Mouse (Mus musculus): Measurements from ENCODE around the gene Tbk1. TPM values are rescaled to one million over a fixed set of nuclear protein-coding genes. Genes with fewer than 3 reads are reported as not detected.

Gene Tbk1
- polyA plus RNA-seq, 1 experiment from 2014 or later: 104 TPM

DNA sequence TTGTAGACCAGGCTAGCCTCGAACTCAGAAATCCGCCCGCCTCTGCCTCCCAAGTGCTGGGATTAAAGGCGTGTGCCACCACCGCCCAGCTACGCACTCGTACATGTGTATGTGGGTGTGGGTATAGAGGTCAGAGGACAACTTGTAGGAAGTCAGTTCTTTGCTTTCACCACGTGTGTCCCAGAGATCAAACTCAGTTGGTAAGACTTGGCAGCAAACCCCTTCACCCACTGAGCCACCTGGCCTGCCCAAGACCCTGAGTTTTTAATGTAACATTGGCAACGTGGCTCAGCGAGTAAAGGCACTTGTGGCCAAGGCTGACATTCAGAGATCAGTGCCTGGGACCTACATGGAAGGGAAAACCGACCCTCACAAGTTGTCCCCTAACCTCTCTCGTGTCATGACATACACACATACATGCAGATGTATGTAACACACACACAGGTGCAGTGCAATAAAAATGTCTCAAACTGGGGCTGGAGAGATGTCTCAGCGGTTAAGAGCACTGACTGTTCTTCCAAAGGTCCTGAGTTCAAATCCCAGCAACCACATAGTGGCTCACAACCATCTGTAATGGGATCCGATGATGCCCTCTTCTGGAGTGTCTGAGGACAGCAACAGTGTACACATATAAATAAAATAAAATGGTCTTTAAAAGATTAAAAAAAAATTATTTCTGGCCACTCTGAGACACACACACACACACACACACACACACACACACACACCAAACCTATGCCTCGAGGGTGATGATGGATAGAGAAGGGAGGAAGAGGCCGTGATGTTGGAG lies 78.6 kb downstream of the Tbk1 start:
- Histone ChIP-seq H3K36me3 (ENCODE audit: inconsistent target) (no peaks in the 10 kb centered on the region), H3K4me3 (ENCODE audit: inconsistent target) (no peak overlapping the region), H3K27ac (no peak overlapping the region), H3K79me2 (ENCODE audit: inconsistent target) (no peaks in the 10 kb centered on the region)
- 73% methylated on average over 10 of the region's 16 CpGs for WGBS (ENCODE audit: missing documents)

DNA sequence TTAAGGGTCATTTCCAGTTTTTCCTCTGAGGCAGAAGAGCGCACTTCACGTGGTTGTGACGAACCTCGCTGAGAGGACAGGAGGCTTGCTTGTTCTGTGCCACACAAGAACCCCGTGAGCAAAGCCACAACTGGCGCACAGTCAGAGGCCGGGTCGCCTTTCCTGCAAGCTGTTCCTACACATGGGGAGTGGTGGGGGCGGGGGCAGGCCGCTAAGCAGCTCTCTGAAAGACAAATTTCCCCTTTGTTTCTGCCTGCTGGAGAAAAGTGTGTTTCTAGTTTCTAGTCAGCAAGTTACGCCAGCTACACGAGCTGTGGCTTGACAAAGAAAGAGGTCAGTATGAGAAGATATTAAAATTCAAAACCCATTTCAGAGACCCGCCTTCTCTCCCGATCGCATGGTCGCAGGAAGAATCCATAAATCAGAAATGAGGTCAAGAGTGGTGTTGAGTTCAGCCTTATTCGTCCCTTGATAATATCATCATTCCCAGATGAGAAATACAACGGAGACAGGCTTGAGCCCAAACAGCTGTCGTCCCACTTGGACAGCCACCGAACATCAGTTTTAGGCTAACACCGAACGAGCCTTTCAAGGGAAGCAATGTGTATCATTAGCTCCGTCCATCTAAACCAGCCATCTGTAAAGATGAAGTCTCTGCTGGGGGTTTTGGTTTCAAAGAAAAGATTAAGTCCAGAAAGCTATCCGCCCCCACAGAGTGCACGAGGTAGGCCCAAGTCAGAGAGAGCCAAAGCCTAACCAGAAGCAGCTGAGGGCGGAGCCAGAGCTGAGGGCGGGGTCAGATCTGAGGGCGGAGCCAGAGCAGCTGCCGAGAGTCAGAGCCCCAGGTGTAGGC lies 79.6 kb downstream of the Tbk1 start:
- 26% methylated on average over 29 of the region's 29 CpGs for WGBS (ENCODE audit: missing documents)
- H3K27ac ChIP-seq: peak overlapping the region; percentile 79
- H3K79me2 ChIP-seq (ENCODE audit: inconsistent target): no peaks in the 10 kb centered on the region
- no peaks in the 10 kb centered on the region for H3K36me3 ChIP-seq (ENCODE audit: inconsistent target)
- H3K4me3 ChIP-seq (ENCODE audit: inconsistent target): no peak overlapping the region

DNA sequence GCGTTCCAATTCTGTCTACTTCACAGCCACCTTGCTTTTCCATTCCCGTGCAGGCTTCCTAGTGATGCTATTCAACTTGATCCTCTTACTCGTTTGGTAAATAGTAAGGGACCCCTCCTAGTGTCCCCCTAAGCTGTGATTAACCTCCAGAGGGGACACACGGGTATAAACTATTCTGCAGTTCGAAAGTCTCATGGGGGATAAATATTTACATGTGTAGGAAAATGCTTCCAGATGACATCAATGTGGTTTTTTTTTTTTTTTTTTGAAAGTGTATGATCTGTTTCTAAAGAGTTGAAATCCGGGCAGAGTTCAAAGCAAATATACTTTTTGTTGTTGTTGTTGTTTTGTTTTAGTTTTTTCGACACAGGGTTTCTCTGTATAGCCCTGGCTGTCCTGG lies 80.7 kb downstream of the Tbk1 start:
- WGBS (ENCODE audit: missing documents): 93% methylated on average over 6 of the region's 7 CpGs
- no peaks in the 10 kb centered on the region for H3K36me3 ChIP-seq (ENCODE audit: inconsistent target)
- H3K79me2 ChIP-seq (ENCODE audit: inconsistent target): no peaks in the 10 kb centered on the region
- peak overlapping the region; percentile 79 for H3K27ac ChIP-seq
- no peak overlapping the region for H3K4me3 ChIP-seq (ENCODE audit: inconsistent target)

DNA sequence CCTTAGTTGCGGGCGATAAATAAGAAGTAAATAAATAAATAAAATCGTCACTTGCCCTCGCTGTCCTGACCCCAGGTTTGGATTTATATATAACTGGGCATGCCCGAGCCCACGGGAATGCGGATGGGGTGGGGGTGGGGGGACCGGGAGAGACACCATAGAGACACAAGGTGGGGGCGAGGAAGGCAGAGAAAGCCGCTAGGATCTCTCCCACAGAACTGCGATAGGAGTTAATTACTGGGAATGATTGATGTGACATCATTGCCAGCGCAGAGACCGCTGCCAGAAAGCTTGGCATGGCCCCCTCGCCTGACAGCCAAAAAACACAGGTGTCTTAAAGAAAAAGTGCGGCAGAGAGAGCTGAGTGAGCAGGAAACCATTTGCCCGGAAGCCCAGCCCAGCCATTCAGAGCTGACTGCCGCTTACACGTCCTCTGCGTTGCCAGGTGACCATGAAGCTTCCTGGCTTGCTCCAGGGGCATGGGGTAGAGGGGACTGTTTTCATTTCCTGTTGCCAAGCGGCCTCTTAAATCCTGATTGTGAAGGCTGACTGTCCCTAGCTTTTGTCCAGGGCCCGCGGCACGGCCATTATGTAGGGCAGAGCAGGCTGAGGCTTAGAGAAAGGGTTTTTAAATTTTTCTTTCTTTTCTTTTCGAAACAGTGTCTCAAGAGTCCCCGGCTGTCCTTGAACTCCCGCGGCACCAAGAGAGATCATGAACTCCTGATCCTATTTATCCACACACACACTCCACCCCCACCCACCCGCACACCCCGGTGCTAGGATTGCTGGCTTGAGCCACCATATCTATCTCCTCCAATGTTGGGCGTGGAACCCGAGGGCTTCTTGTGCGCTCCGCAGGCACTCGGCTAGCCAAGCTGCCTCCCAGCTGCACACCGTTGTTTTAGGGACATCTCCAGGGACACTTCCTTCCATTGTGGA lies 81.3 kb downstream of the Tbk1 start:
- WGBS (ENCODE audit: missing documents): 34% methylated on average over 31 of the region's 35 CpGs
- Histone ChIP-seq H3K36me3 (ENCODE audit: inconsistent target) (no peaks in the 10 kb centered on the region), H3K27ac (peak overlapping the region; percentile 79), H3K4me3 (ENCODE audit: inconsistent target) (peak overlapping the region; percentile 12; the same call in 1 of the 2 replicates), H3K79me2 (ENCODE audit: inconsistent target) (no peaks in the 10 kb centered on the region)

DNA sequence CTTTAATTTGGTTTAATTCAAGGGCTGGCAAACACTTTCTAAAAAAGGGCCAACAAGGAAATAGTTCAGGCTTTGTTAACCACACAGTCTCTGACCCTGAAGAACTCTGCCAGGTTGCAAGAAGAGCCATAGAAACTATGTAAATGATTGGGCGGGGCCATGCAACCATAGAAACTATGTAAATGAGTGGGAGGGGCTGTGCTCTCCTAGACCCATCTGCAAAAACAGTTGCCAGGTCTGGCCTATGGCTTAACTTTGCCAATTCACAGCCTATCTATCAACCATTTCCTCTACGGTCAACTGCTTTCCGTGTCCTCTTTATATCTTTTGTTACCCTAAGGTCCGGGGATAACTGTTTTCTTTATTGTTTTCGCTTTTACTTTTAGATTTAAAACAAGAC lies 85.4 kb downstream of the Tbk1 start:
- no peak overlapping the region for H3K4me3 ChIP-seq (ENCODE audit: inconsistent target)
- 32% methylated on average over 5 of the region's 5 CpGs for WGBS (ENCODE audit: missing documents)

DNA sequence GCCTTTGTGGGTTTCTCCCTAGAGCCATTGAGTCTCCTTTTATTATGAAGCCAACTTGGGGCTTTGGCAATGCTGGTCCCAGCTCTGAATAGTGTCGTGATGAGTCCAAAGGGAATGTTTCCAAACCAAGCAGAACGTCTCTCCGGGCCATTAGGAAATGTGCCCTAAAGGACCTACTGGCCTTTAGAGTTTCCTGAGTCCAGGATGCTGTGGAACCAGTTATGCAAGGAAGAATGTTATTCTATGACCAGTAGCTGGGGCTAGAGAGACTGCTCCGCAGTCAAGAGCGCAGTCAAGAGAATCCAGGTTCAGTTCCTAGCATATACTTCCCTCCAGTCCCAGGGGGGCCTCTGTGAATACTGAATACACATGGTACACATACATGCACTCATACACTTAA lies 86.6 kb downstream of the Tbk1 start:
- Histone ChIP-seq H3K36me3 (ENCODE audit: inconsistent target) (no peaks in the 10 kb centered on the region), H3K27ac (no peak overlapping the region), H3K4me3 (ENCODE audit: inconsistent target) (no peak overlapping the region), H3K79me2 (ENCODE audit: inconsistent target) (no peaks in the 10 kb centered on the region)
- 84% methylated on average over 5 of the region's 5 CpGs for WGBS (ENCODE audit: missing documents)

More for the DNA sequence above, 85.4 kb downstream of the Tbk1 start:
- Histone ChIP-seq H3K36me3 (ENCODE audit: inconsistent target) (no peaks in the 10 kb centered on the region), H3K27ac (peak overlapping the region; percentile 7; the same call in 1 of the 2 replicates), H3K79me2 (ENCODE audit: inconsistent target) (no peaks in the 10 kb centered on the region)

DNA sequence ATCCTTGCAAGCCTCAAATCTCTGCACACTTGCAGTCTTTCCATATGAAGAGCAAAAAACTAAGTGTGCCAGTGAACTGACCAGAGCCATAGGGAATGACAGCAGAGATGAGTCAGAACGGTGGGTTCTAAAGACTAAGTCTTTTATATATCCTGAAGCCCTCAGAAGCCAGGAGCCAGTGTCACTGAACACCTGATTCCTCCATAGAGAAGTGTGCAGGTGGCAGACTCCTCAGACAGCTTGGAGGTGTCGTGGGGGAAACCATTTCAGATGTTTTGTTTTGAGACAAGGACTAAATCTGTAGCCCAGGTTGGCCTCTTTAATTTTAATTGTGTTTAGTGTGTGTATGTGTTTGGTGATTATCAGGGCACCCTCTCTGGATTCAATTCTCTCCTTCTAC lies 87.5 kb downstream of the Tbk1 start:
- Histone ChIP-seq H3K36me3 (ENCODE audit: inconsistent target) (no peaks in the 10 kb centered on the region), H3K4me3 (ENCODE audit: inconsistent target) (no peak overlapping the region), H3K27ac (peak overlapping the region; percentile 47), H3K79me2 (ENCODE audit: inconsistent target) (no peaks in the 10 kb centered on the region)
- 52% methylated on average over 2 of the region's 2 CpGs for WGBS (ENCODE audit: missing documents)

DNA sequence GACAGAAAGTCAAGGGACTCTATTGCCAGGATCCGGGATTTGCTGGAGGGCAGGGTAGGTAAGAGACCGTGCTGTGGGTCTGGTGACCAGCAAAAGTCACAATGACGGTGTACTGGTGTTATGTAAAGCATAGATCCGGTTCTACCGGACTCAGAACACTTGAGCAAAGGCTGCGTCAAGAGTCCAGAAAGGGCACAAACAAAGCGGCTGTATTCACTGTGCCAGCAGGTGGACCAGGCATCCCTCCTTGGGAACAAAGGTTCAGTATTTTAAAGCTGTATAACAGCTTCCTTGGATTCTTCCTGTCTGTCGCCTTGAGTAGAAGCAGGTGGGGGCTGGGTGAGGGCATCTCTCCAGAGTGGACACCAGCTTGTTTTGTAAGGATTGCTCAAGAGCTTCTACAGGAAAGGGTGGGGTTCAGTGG lies 88.1 kb downstream of the Tbk1 start:
- 16% methylated on average over 8 of the region's 8 CpGs for WGBS (ENCODE audit: missing documents)
- Histone ChIP-seq H3K27ac (peak overlapping the region; percentile 92), H3K4me3 (ENCODE audit: inconsistent target) (no peak overlapping the region), H3K36me3 (ENCODE audit: inconsistent target) (no peaks in the 10 kb centered on the region), H3K79me2 (ENCODE audit: inconsistent target) (no peaks in the 10 kb centered on the region)

DNA sequence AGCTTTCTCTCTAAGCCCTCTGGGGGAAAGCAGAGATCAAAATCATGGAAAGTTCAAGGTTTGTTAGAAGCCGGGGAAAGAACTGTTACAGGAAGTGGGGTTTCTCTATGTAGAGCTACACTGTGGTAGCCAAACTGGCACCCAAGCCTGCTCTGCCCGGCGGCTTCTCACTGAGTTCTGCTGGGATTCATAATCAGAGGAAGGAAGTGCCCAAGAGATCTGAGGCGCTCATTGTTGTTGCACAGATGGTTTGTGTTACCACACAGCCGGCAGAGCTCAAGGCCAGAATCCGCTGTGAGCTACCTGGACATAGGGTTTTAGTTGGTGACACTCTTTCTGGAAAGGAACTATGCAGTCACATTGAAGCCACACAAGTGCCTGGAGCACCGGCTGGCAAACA lies 88.6 kb downstream of the Tbk1 start:
- Histone ChIP-seq H3K4me3 (ENCODE audit: inconsistent target) (no peak overlapping the region), H3K36me3 (ENCODE audit: inconsistent target) (no peaks in the 10 kb centered on the region), H3K27ac (peak overlapping the region; percentile 92)

DNA sequence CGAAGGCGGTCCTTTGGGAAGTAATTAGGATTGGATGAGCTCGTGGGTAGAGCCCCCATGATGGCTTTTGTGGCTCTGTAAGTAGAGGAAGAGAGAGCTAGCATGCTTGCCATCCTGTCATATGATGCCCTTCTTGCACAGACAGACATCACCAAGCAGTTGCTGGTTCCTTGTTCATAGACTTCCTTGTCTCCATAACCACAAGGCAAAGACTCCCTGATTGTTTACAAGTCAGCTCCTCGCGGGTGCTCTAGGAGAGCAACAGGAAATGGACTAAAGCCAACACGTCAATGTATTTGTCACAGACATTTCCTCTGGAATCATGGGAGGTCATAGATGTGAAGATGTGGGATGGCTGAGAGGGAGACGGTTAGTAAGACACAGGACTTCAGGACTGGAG lies 90.0 kb downstream of the Tbk1 start:
- Histone ChIP-seq H3K79me2 (ENCODE audit: inconsistent target) (no peaks in the 10 kb centered on the region), H3K36me3 (ENCODE audit: inconsistent target) (no peaks in the 10 kb centered on the region), H3K4me3 (ENCODE audit: inconsistent target) (no peak overlapping the region), H3K27ac (peak overlapping the region; percentile 92)
- WGBS (ENCODE audit: missing documents): 15% methylated on average over 5 of the region's 7 CpGs

More for the DNA sequence above, 88.6 kb downstream of the Tbk1 start:
- no peaks in the 10 kb centered on the region for H3K79me2 ChIP-seq (ENCODE audit: inconsistent target)
- WGBS (ENCODE audit: missing documents): 9% methylated on average over 7 of the region's 7 CpGs

Other genes with a start within 250 kb of the Tbk1 start
- 0.36 to 1.3 TPM (median 0.59 TPM) in 3 replicates for gene Tbc1d30, start 235.5 kb downstream of the Tbk1 start, polyA plus RNA-seq (2018)
- gene Gns, start 221.7 kb downstream of the Tbk1 start, polyA plus RNA-seq (2018): 466 to 731 TPM (median 611 TPM) in 3 replicates
- gene Rassf3, start 110.4 kb downstream of the Tbk1 start, polyA plus RNA-seq (2018): 38.9 to 52.7 TPM (median 40.3 TPM) in 3 replicates
- 18.3 to 41.6 TPM (median 29.1 TPM) in 3 replicates for gene Xpot, start 39.5 kb upstream of the Tbk1 start, polyA plus RNA-seq (2018)
- not detected in 3 replicates for gene D930020B18Rik, start 54.8 kb upstream of the Tbk1 start, polyA plus RNA-seq (2018)
- gene BC048403, start 153.2 kb upstream of the Tbk1 start, polyA plus RNA-seq (2018): 4.3 to 8.8 TPM (median 8.1 TPM) in 3 replicates